Mouse (Mus musculus) B cell, adult (primary cell): ENCODE results near the gene Ggact. TPM values are rescaled to one million over a fixed set of nuclear protein-coding genes. Genes with fewer than 3 reads are reported as not detected.

Experiments
- total RNA-seq: library from RNA; stranded (reverse); gene quantifications from 4 replicates; pipeline ENCODE4 v1.2.4, GENCODE M21; 2023; ENCODE audit not compliant: inconsistent age

Ggact gene
- 7.7 to 11.5 TPM (median 10.7 TPM) in 4 replicates for total RNA-seq

GRCm38 (mm10) chr14:122913657-122914056 is at the start of gene Ggact:
TSS of gene Ggact (minus strand) at chr14:122913757.

Other genes with a start within 250 kb of the Ggact start
- 6.3 to 9.7 TPM (median 8.0 TPM) in 4 replicates for gene Tmtc4, start 70.3 kb upstream of the Ggact start, total RNA-seq